Mouse (Mus musculus) forebrain, embryonic 11.5 days (tissue): ENCODE measurements around the gene Cnbp. TPM values are rescaled to one million over a fixed set of nuclear protein-coding genes. Genes with fewer than 3 reads are reported as not detected.

ENCODE experiments used
- ATAC-seq: fragments of 200-750 bp; cut with Nextera tagmentation; replicated peaks from 2 replicates; pipeline ENCODE4 v1.8.0; 2017; ENCODE audit warnings: moderate TSS enrichment; ENCODE audit not compliant: low FRiP score
- DNase-seq: peaks from one replicate; pipeline ENCODE4 v3.0.0-alpha.2; 2017; ENCODE audit warnings: low spot score
- H3K27ac ChIP-seq: fragments of 300-500 bp; sonication (generic); 2 replicates; pipeline ENCODE4 v1.5.1; 2014; ENCODE audit warnings: low read depth, low read length
- H3K27me3 ChIP-seq: fragments of 300-500 bp; sonication (generic); 2 replicates; pipeline ENCODE4 v1.6.1; 2014; ENCODE audit warnings: mild to moderate bottlenecking, low read length, mixed read lengths; ENCODE audit not compliant: control insufficient read depth, insufficient read depth
- H3K36me3 ChIP-seq: fragments of 300-500 bp; sonication (generic); 2 replicates; pipeline ENCODE4 v1.6.1; 2014; ENCODE audit warnings: mild to moderate bottlenecking, low read length, moderate library complexity, mixed read lengths; ENCODE audit not compliant: control insufficient read depth, insufficient read depth
- H3K4me1 ChIP-seq: fragments of 300-500 bp; sonication (generic); replicated peaks from 2 replicates; pipeline ENCODE4 v1.6.1; 2014; ENCODE audit warnings: low read length, mixed read lengths; ENCODE audit not compliant: control insufficient read depth, insufficient read depth
- H3K4me2 ChIP-seq: fragments of 300-500 bp; sonication (generic); 2 replicates; pipeline ENCODE4 v1.6.1; 2014; ENCODE audit warnings: low read depth, mild to moderate bottlenecking, low read length, moderate library complexity, mixed read lengths; ENCODE audit not compliant: severe bottlenecking
- H3K4me3 ChIP-seq: fragments of 300-500 bp; sonication (generic); 2 replicates; pipeline ENCODE4 v1.5.1; 2014; ENCODE audit warnings: low read depth, low read length
- H3K9ac ChIP-seq: fragments of 300-500 bp; sonication (generic); 2 replicates; pipeline ENCODE4 v1.6.1; 2014; ENCODE audit warnings: low read length
- H3K9me3 ChIP-seq: fragments of 300-500 bp; sonication (generic); 2 replicates; pipeline ENCODE4 v1.6.1; 2016; ENCODE audit warnings: low read length, mixed read lengths; ENCODE audit not compliant: control insufficient read depth
- WGBS: fragments of 180-500 bp; shearing (Covaris S2); extraction: QIAGEN DNeasy Blood & Tissue Kit; methylation state at CpG from one replicate; pipeline ENCODE4 v1.1.7; 2014; 5-methylcytosine and 5-hydroxymethylcytosine counted together
- polyA plus RNA-seq: library from polyadenylated mRNA; unstranded; fragments of >200 nt; fragmentation: Nextera tagmentation; extraction: Ambion mirVana; gene quantifications from 2 replicates; pipeline ENCODE4 v1.2.1, GENCODE M21; 2014

Cnbp gene
- polyA plus RNA-seq, 1 experiment from 2014 or later, result 1,299 TPM

- WGBS, result 59% methylated on average over 6 of the region's 6 CpGs
- Histone ChIP-seq H3K9ac (no peak overlapping the region), H3K27ac (no peak overlapping the region), H3K4me2 (no peak overlapping the region), H3K36me3 (no peaks in the 10 kb centered on the region), H3K9me3 (no peaks in the 10 kb centered on the region), H3K27me3 (no peaks in the 10 kb centered on the region), H3K4me1 (no peaks in the 10 kb centered on the region; the same call in 1 of the 2 replicates), H3K4me3 (no peak overlapping the region)
- DNase-seq, result no peak
- ATAC-seq, result no peak
These were observed 55.3 kb downstream of the Cnbp start for GRCm38 (mm10) chr6:87795385-87796150.

DNA sequence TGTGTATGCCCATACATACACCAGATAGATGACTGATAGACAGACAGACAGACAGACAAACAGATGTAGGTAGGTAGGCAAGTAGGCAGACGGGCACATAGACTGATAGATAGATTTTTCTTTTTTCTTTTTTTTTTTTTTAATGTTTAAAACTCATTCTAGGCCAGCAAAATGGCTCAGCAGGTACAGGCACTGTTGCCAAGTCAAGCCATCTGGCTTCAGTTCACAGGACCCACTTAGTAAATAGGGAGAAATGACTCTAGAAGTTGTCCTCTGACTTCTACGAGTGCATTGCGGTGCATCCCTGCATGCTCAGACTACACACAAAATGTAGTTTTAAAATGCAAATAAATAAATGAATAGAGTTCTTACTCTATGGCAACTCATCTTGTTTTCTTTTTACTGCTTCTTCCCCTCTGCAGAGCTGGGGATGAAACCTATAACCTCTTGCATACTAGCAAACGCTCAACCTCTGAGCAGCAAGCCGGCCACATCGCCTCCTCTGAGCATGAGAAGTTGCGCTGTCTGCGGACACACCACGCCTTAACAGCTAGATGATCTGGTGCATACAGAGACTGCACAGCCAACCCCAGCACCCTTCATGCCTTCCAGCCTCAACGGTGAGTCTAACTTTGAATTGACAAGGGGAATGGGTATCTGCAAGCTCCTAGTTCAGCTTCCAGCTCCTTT lies 56.9 kb downstream of the Cnbp start:
- Histone ChIP-seq H3K9me3 (no peaks in the 10 kb centered on the region), H3K4me3 (no peak overlapping the region), H3K27me3 (no peaks in the 10 kb centered on the region), H3K9ac (no peak overlapping the region), H3K4me1 (no peaks in the 10 kb centered on the region; the same call in 1 of the 2 replicates), H3K4me2 (no peak overlapping the region), H3K36me3 (no peaks in the 10 kb centered on the region), H3K27ac (no peak overlapping the region)
- 95% methylated on average over 10 of the region's 10 CpGs for WGBS
- ATAC-seq, result no peak
- no peak for DNase-seq

Other genes with a start within 250 kb of the Cnbp start
- 13.6 and 15.1 TPM in 2 replicates for gene Aplf, start 178.9 kb downstream of the Cnbp start, polyA plus RNA-seq
- gene Efcc1, start 120.2 kb downstream of the Cnbp start, polyA plus RNA-seq, result 1.5 TPM in 2 replicates
- gene Gp9, start 73.0 kb downstream of the Cnbp start, polyA plus RNA-seq, result 2.5 and 2.8 TPM in 2 replicates
- 9.4 and 9.7 TPM in 2 replicates for gene Rab43, start 38.9 kb downstream of the Cnbp start, polyA plus RNA-seq
- 2.7 and 5.0 TPM in 2 replicates for gene Gm45140, start 15.3 kb downstream of the Cnbp start, polyA plus RNA-seq
- gene Isy1, start 12.3 kb downstream of the Cnbp start, polyA plus RNA-seq, result 64.0 and 73.8 TPM in 2 replicates
- 142 and 146 TPM in 2 replicates for gene Copg1, start 36.7 kb upstream of the Cnbp start, polyA plus RNA-seq
- 56.9 and 59.0 TPM in 2 replicates for gene Hmces, start 62.8 kb upstream of the Cnbp start, polyA plus RNA-seq
- gene H1fx, start 130.5 kb upstream of the Cnbp start, polyA plus RNA-seq, result 144 and 158 TPM in 2 replicates
- 232 and 244 TPM in 2 replicates for gene Rab7, start 194.2 kb upstream of the Cnbp start, polyA plus RNA-seq
- gene Rpn1, start 233.4 kb upstream of the Cnbp start, polyA plus RNA-seq, result 274 and 284 TPM in 2 replicates